Mouse (Mus musculus): ENCODE results near the gene Inpp5a.

Gene Inpp5a

DNA sequence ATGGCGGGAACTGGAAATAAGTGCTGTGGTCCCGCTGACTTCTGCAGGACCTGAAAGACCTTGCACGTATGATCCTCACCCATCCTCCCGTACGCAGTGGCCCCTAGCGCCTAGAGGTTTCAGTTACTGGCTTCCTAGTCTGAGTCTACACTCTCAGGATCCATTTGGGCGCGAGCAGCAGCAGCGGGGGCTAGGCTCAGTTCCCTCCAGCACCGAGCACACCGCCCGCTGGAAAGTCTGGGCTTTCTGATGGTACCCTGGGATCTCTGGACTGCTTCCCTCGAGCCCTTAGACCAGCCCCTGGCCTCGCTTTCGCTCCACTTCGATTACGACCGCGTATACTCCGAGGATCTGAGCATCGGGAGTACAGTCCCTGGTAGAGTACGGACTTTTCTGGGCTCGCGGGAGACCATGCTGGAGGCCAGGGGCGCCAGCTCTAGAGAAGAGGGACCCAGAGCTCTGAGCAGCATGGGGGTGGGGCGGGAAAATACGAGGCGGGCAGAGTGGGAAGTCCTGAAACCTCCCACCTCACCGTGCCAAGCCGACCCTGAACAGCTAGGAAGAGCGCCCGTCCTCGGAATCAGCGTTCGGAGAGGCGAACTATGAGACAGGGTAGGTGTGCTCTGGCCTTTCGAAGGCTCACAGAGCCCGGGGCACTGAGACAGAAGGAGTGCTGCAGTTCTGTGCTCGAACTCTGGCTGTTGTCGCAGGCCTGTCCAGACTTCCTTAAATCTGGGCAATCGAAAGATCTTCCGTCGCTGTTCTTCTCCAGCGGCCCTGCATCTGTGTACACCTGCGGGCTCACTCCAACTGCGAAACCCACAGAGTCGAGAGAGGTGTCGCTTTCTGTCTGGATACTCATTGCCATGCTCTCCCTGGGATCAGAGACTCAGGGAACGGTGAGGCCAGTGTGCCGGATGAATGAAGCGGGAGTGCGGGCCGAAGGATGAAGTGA lies 195.6 kb downstream of the Inpp5a start:
- no peak for DNase-seq

- no peak for DNase-seq
These were observed 196.4 kb downstream of the Inpp5a start for GRCm38 (mm10) chr7:139585183-139585821.

- DNase-seq = no peak
These were observed 199.0 kb downstream of the Inpp5a start for GRCm38 (mm10) chr7:139587919-139588318.

- no peak for DNase-seq
These were observed 201.4 kb downstream of the Inpp5a start for GRCm38 (mm10) chr7:139590302-139590701.

GRCm38 (mm10) chr7:139591311-139591710 lies 202.4 kb downstream of the Inpp5a start:
- no peak for DNase-seq

- no peak for DNase-seq
These were observed 206.4 kb downstream of the Inpp5a start for GRCm38 (mm10) chr7:139595311-139595710.

GRCm38 (mm10) chr7:139595862-139596261 lies 207.0 kb downstream of the Inpp5a start:
- no peak for DNase-seq

DNA sequence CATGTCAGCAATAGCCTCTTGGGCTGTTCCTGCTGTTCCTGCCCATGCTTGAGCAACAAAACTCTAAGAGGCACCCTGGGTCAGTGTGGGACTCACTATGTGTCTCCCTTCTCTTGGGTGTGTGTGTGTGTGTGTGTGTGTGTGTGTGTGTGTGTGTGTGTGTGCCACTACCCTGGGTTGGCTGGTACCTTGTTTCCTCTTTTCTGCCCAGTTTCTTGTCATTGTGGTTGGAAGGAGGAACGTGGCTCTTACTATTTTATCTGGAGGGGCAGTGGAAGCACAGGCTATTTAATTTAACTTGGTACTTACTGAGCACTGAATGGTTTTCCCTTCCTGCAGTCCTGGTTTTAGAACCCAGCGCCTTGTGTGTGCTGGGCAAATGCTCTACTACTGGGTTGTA lies 221.4 kb downstream of the Inpp5a start:
- DNase-seq = no peak

DNA sequence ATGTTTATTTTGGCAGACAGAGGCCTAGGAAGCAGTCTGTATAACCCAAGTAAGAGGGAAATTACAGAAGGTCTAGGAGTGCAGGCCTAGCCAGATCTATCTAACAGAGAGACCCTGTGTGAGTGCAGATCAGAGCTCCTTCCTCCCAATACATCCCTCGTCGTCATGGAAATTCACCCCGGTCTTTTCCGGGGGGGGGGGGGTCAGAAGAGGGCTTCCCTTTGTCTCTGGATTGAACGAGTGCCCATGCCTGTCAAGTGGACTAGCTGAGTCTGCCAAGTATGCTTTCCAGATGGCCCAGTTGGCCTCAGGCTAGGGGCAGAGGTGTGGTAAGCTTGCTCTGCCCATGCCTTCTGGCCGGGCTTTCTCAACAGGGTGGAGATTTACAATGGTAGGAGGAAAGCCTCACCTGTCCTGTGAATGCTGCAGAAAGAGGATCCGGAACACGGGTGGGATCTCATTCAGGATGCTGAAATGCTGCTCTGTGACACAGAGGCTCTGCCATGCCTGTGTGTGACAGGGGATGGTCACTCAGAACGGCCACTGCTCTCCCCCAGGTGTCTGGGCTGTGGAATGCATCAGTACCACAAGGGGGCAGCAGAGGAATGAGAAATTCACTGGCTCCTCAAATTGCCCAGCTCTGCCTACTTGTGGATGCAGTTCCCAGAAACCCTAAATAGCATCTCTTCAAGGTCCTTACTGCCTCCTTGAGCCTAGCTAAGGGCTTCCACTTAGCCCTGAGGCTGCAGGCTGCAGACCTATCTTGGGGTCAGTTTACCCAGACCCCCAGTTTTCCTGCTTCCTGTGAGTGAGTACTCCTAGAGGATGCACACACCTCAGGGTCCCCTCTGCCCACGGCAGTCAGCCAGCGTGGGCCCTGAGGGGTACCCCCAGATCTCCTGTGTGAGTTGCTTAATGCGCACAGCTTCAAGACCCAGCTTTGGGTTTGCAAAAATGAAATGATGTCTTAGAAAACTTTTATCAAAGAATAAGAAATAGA lies 227.2 kb downstream of the Inpp5a start:
- DNase-seq = peak in 1 of 2 experiments; percentile 15

GRCm38 (mm10) chr7:139622568-139622967 lies 233.7 kb downstream of the Inpp5a start:
- DNase-seq = no peak

GRCm38 (mm10) chr7:139625156-139625555 lies 236.2 kb downstream of the Inpp5a start:
- DNase-seq = no peak

Measured in thymus, adult 18-20 months (tissue).